ENCODE assay signal across 15 mouse cellular contexts in genomic region chr6:99091799-99092198, GRCm38 (mm10).
"Had no signal": no experiment of that assay in that cellular context is flagged by ENCODE, and none has a peak within 500 bp of the region (broad histone marks: within the 10 kb centered on the region; RNA-seq: fewer than 3 reads in every experiment).

No protein-coding gene starts in this region.

- H3K4me2 ChIP-seq: neural tube, embryonic 13.5 days; neural tube, embryonic 15.5 days; stomach, embryonic 15.5 days had no signal

- H3K27ac ChIP-seq: neural tube, embryonic 13.5 days; neural tube, embryonic 15.5 days; stomach, embryonic 15.5 days had no signal

- H3K4me3 ChIP-seq: neural tube, embryonic 13.5 days; neural tube, embryonic 15.5 days; stomach, embryonic 15.5 days had no signal

- H3K27me3 ChIP-seq: neural tube, embryonic 13.5 days; neural tube, embryonic 15.5 days; stomach, embryonic 15.5 days had no signal

- H3K36me3 ChIP-seq: neural tube, embryonic 13.5 days; neural tube, embryonic 15.5 days; stomach, embryonic 15.5 days had no signal

- H3K9ac ChIP-seq: neural tube, embryonic 13.5 days; neural tube, embryonic 15.5 days; stomach, embryonic 15.5 days had no signal

- H3K9me3 ChIP-seq: neural tube, embryonic 13.5 days; neural tube, embryonic 15.5 days; stomach, embryonic 15.5 days had no signal

- DNase-seq: retina, postnatal 1 day; right cerebral cortex, adult 18-20 months; right cerebral cortex, postnatal 14 days; right cerebral cortex, postnatal 25 days; right cerebral cortex, postnatal 4 days; spleen, adult 18-20 months; thymus, adult 18-20 months; thymus, adult 2 months; thymus, postnatal 14 days; thymus, postnatal 25 days; thymus, postnatal 36 days; thymus, postnatal 4 days had no signal
